ENCODE assay signal across 8 mouse cellular contexts in the genomic region with DNA sequence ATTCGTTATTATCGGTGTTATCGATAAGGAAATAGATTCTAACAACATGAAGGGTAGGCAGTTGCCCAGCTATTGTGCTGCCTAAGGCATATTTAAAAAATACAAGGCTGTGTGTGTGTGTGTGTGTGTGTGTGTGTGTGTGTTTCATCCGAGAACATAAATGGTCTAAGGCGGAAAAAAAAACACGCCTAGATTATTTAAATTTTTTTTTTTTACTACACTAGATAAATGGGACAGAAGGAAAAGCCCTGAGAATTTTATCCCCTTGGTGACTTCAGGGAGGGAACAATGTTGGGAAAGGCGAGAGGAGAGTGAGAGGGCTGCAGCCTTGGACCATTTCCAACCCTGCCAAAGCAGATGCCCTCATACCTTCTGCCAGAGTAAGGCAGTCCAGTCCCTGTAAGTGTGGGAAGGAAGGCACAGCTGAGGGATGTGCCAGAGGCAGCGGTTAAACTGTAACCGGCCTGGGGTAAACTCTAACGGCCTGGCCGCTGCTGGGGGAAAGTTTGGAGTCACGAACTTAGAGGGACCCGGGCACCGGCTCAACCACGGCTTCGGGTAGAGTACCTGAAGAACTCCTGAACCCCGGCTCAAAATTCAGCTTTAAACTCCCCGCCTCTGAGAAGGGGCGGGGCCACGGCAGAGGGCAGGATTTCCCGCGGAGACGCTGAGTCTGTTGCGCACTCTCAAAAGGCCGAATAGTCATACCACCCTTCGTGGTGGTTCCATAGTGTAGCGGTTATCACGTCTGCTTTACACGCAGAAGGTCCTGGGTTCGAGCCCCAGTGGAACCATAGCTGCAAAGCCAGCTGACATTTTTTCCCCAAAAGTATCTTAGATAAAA. TPM values are rescaled to one million over a fixed set of nuclear protein-coding genes. Genes with fewer than 3 reads are reported as not detected.
DNase-seq lines count a peak whose midpoint lies in the region; ATAC-seq lines count a peak whose summit lies in the region.

No protein-coding gene starts in this region.

- H3K4me1 ChIP-seq in intestine, embryonic 16.5 days (ENCODE audit: control insufficient read depth, insufficient read depth, low read length), result no peaks in the 10 kb centered on the region

- peak overlapping the region; percentile 40 for H3K4me2 ChIP-seq in intestine, embryonic 16.5 days (ENCODE audit: low read depth, low read length)

- H3K9ac ChIP-seq in intestine, embryonic 16.5 days (ENCODE audit: low read depth, low read length), result peak overlapping the region; percentile 60

- H3K36me3 ChIP-seq in intestine, embryonic 16.5 days (ENCODE audit: control insufficient read depth, insufficient read depth, low read length), result no peaks in the 10 kb centered on the region

- peak; percentile 95 for DNase-seq in adrenal gland, postnatal 10 days
- DNase-seq in embryo, embryonic 9.5 days (ENCODE audit: extremely low spot score), result peak; percentile 85
- peak; percentile 84 to 87 for DNase-seq in gastrocnemius, postnatal 4 days (ENCODE audit: low spot score in 2 of 2)
- DNase-seq in left cerebral cortex, postnatal 25 days (ENCODE audit: low spot score in 2 of 2), result peak; percentile 90 to 95
- DNase-seq in mesoderm, embryonic 11.5 days (ENCODE audit: low read depth, low spot score), result peak; percentile 84
- peak; percentile 88 for DNase-seq in right cerebral cortex, postnatal 25 days
- peak; percentile 84 to 92 for DNase-seq in urinary bladder, postnatal 4 days (ENCODE audit: low spot score in 2 of 2)

- WGBS in intestine, embryonic 16.5 days, result 26% methylated on average over 30 of the region's 30 CpGs

- no peaks in the 10 kb centered on the region; the same call in 1 of the 2 replicates for H3K27me3 ChIP-seq in intestine, embryonic 16.5 days (replicated peaks; ENCODE audit: control insufficient read depth, insufficient read depth, low read length)

- intact Hi-C loops in left cerebral cortex, postnatal 25 days (cut with DNase I), result loop anchor here (10.0 kb wide), 1 partner anchor 261 kb away; a partner anchor contains a TSS

- H3K9me3 ChIP-seq in intestine, embryonic 16.5 days (ENCODE audit: control insufficient read depth, low read length), result no peaks in the 10 kb centered on the region

- H3K4me3 ChIP-seq in intestine, embryonic 16.5 days (ENCODE audit: low read length), result peak overlapping the region; percentile 55

- no peak overlapping the region for H3K27ac ChIP-seq in intestine, embryonic 16.5 days (ENCODE audit: low read length)

- peak; percentile 97 for ATAC-seq in intestine, embryonic 16.5 days

RNA-seq across cellular contexts. Expression of a gene that starts 2.2 kb away (rescaled TPM):
- under 1 TPM in 1 of 2 experiments, not detected in 1; 0.03 TPM for total RNA-seq in adrenal gland, postnatal 10 days (2021)
- not detected for total RNA-seq in gastrocnemius, postnatal 4 days (2021)
- polyA plus RNA-seq in intestine, embryonic 16.5 days (2015; fragmentation: Nextera tagmentation; extraction: Ambion mirVana), result not detected in 2 replicates
- under 1 TPM; 0.09 to 0.16 TPM for total RNA-seq in left cerebral cortex, postnatal 25 days (2021)

RNA-seq across cellular contexts. Expression of a gene that starts 30.0 kb away (rescaled TPM):
- total RNA-seq in adrenal gland, postnatal 10 days (2021), result not detected
- total RNA-seq in gastrocnemius, postnatal 4 days (2021), result not detected
- polyA plus RNA-seq in intestine, embryonic 16.5 days (2015; fragmentation: Nextera tagmentation; extraction: Ambion mirVana), result 0.33 TPM in 1 of 2 replicates, not detected in the other
- 1 to 10 TPM in 1 of 2 experiments, under 1 TPM in 1; 0.73 to 1.7 TPM for total RNA-seq in left cerebral cortex, postnatal 25 days (2021)
